Mouse (Mus musculus): ENCODE results near the gene Myo1e.

Myo1e gene

GRCm38 (mm10) chr9:70351570-70352277, 144.6 kb downstream of the Myo1e start:
- in situ Hi-C loops (cut with MboI, MseI) = no loop called here

GRCm38 (mm10) chr9:70356254-70356653, 149.1 kb downstream of the Myo1e start:
- in situ Hi-C loops (cut with MboI, MseI) = no loop called here

GRCm38 (mm10) chr9:70359402-70360131, 152.4 kb downstream of the Myo1e start:
- in situ Hi-C loops (cut with MboI, MseI) = no loop called here

- in situ Hi-C loops (cut with MboI, MseI) = no loop called here
These were observed 157.6 kb downstream of the Myo1e start for GRCm38 (mm10) chr9:70364741-70365140.

GRCm38 (mm10) chr9:70365915-70366314, 158.8 kb downstream of the Myo1e start:
- in situ Hi-C loops (cut with MboI, MseI) = no loop called here

DNA sequence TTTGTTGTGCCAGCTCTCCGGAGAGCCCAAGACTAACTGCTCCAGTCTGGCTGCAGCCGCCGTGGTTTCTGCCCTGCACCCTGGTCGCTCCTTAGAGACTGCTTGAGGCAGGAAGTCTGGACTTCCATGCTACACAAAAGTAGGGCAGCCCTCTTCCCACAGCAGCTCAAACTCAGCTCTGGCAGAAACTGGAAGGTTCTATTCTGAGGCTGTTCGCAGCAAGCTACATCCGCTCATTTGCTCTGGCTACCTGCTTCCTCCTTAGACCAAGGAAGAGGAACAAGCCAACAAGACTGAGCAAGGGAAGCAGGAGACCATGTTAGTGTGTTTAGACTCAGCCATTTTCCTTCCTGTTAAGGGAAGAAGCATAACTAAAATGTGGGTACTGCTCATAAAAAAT, 159.7 kb downstream of the Myo1e start:
- in situ Hi-C loops (cut with MboI, MseI) = no loop called here

DNA sequence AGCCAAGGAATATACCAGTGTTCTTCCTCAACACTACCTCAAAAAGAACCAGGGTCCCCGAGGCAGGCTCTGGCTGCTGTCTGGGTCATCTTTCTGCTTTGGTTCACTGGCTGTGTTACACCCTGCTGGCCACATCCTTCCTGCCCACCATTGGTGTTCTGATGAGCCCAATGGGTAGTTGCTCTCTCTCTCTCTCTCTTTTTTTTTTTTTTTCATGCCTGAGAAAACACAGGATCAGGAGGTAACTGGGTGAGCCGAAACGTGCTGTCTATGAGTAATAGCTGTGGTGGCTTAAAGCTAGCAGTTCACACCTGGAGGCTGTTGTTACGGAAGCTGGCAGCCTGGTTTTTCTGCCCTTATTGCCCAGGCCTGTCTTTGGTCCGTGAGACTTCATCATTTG, 164.5 kb downstream of the Myo1e start:
- in situ Hi-C loops (cut with MboI, MseI) = no loop called here

DNA sequence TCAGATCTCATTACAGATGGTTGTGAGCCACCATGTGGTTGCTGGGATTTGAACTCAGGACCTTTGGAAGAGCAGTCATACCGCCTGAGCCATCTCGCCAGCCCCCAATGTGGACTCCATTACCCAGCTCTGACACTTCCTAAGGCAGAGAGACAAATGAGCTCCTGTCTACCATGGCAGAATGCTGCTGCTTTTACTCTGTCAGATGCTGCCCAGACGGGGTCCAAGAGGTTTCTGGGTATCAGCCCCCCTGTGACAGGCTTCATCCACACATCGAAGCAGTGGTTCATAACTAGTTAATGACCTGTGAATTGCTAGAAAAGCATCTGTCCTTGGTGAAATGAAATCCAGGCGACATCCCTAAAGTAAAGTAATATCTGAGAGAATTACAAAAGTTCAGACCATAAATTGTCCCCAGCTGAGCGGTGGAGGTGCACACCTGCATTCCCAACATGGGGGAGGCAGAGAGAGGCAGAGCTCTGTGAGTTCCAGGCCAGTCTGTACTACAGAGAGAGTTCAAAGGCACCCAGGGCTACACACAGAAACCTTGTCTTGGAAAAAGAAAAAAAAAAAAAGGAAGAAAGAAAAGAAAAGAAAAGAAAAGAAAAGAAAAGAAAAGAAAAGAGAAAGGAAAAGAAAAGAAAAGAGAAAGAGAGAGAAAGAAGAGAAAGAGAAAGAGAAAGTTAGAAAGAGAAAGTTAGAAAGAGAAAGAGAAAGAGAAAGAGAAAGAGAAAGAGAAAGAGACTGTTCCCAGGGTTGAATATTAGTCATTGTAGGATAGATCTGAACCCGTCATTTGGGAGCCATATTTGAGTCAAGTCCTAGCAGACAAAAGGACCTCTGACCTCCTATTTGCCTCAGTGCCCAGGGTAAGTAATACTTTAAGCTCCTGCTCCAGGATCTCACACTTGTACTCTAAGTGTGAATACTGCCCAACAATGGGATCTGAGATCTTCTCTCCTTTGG, 172.6 kb downstream of the Myo1e start:
- in situ Hi-C loops (cut with MboI, MseI) = no loop called here

GRCm38 (mm10) chr9:70382091-70382490, 174.9 kb downstream of the Myo1e start:
- in situ Hi-C loops (cut with MboI, MseI) = no loop called here

DNA sequence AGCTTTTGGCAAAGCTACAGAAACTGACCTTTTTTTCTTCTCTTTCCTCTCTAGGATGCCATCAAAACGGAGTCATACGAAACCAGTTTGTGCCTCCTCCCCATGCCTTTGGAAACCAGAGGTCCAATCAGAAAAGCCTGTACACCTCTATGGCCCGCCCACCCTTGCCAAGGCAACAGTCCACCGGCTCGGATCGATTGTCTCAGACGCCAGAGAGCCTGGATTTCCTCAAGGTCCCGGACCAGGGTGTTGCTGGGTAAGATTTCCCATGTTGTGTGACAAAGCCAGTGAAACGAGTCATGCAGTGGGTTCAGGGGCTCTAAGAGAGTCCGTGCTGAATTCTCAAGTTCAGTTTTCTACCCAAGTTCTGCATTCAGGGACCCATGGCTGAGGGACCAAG, 176.6 kb downstream of the Myo1e start:
- in situ Hi-C loops (cut with MboI, MseI) = no loop called here

- in situ Hi-C loops (cut with MboI, MseI) = no loop called here
These were observed 177.3 kb downstream of the Myo1e start for GRCm38 (mm10) chr9:70384494-70384893.

- in situ Hi-C loops (cut with MboI, MseI) = no loop called here
These were observed 178.0 kb downstream of the Myo1e start for GRCm38 (mm10) chr9:70384958-70385728.

DNA sequence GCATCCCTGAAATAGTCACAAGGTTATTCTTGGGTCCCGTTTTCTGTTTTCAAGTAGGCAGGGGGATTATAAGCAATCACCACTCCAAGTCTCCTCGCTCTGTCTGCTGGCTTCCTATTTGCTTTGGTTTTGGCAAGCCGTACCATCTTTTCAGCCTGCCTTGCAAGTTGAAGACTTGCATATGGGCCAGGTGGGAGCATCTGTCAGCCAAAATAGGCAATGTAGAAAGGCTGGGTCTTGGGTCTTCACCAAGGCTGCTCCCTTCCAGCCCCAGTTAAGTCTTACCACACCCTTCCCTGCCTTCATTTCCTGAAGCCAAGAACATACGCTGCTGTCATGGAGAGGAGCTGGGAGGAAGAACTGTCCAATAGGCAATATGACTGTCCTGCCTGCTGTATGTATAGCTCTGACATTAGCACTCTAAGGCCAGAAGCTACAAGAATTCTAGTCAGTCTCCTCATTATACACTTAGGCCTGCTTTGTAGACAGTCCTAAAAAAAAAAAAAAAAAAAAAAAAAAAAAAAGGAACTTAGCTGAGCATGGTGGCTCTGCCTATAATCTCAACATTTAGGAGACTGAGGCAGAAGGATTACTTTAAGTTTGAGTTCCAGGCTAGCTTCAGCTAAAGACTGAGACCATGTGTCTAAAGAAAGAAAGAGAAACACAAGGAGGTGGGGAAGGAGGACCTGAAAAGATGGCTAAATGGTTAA, 180.4 kb downstream of the Myo1e start:
- in situ Hi-C loops (cut with MboI, MseI) = no loop called here

DNA sequence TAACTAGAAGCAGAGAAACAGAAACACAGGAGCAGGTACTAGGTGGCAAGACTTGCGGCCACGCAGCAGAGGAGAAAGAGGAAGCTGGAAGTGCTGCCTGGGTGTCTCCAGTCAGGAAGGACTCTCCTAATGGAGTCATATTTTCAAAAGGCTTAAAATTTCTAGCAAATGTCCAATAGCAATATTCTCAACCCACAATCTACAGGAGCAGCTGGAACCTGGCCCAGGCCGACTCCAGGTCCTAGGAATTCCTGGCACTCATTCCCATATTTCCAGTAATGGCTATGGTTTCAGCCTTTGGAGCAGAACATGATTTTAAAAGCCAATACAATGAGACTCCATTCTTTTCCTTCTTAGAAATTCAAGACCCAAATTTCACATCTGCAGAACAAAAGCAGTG, 182.4 kb downstream of the Myo1e start:
- in situ Hi-C loops (cut with MboI, MseI) = no loop called here

GRCm38 (mm10) chr9:70391042-70391441, 183.9 kb downstream of the Myo1e start:
- in situ Hi-C loops (cut with MboI, MseI) = loop anchor here (5.0 to 10.0 kb wide), 2 partner anchors 284 to 366 kb away; no protein-coding TSS in a partner anchor

GRCm38 (mm10) chr9:70391660-70392562, 184.8 kb downstream of the Myo1e start:
- in situ Hi-C loops (cut with MboI, MseI) = loop anchor here (5.0 to 10.0 kb wide), 2 partner anchors 285 to 367 kb away; no protein-coding TSS in a partner anchor

- in situ Hi-C loops (cut with MboI, MseI) = loop anchor here (5.0 to 10.0 kb wide), 2 partner anchors 285 to 368 kb away; no protein-coding TSS in a partner anchor
These were observed 185.4 kb downstream of the Myo1e start for GRCm38 (mm10) chr9:70392563-70392907.

DNA sequence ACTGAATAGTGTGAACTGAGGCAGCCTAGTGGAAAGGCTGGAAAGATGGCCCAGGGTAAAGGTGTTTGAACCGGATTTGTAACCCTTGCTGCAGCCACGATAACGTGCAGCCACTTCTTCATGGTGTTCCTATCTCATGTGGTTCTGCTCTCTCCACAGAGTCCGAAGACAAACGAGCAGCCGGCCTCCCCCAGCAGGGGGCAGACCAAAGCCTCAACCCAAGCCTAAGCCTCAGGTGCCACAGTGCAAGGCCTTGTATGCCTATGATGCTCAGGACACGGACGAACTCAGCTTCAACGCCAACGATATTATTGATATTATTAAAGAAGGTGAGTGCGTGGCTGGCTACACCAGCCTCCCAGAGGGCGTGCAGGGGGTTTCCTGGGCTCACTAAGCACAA, 188.5 kb downstream of the Myo1e start:
- in situ Hi-C loops (cut with MboI, MseI) = loop anchor here (5.0 to 10.0 kb wide), 2 partner anchors 213 to 371 kb away; no protein-coding TSS in a partner anchor

GRCm38 (mm10) chr9:70396083-70396482, 188.9 kb downstream of the Myo1e start:
- in situ Hi-C loops (cut with MboI, MseI) = loop anchor here (5.0 to 10.0 kb wide), 2 partner anchors 214 to 371 kb away; no protein-coding TSS in a partner anchor

Data from regulatory T cell (primary cell).